Mouse (Mus musculus) brain, embryonic 14.5 days (tissue): ENCODE measurements around the gene Peli2.

Experiments
- CTCF ChIP-seq: fragments of 200-500 bp; IDR thresholded peaks from 2 replicates; pipeline ENCODE4 v1.5.1; 2012; ENCODE audit warnings: inconsistent platforms, mild to moderate bottlenecking, moderate library complexity, borderline replicate concordance; ENCODE audit not compliant: insufficient read depth, insufficient read length; ENCODE audit errors: extremely low read depth
- POLR2A ChIP-seq: fragments of 200-500 bp; IDR thresholded peaks from 2 replicates; pipeline ENCODE4 v1.6.1; 2012; ENCODE audit warnings: mild to moderate bottlenecking, inconsistent platforms, borderline replicate concordance; ENCODE audit not compliant: poor library complexity, insufficient read depth, insufficient read length, severe bottlenecking; ENCODE audit errors: extremely low read depth

DNA sequence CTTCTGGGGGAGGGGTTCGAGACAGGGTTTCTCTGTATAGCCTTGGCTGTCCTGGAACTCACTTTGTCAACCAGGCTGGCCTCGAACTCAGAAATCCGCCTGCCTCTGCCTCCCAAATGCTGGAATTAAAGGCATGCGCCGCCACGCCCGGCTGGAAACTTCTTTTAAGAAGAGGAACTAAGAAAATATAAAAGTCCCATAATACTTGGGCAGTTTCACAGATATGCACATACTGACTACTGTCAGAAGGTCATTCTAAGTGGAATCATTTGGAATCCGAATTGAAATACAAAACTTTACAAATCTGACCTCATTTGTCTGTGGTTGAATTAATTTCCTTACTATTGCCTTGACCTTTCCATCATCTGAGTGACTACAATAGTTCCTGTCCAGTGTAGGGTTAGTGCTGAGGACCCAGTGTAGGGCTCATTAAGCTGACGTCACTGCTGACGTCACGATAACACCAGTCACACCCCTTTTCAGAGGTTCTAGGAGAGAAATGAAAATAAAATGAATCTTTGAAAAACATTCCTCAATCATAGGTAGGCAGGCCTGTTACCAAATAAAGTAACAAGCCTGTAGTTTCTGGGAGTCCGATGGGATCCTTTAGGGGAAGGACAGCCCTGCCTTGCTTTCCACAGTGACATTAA lies 209.2 kb downstream of the Peli2 start:
- TF ChIP-seq CTCF = no peak
- TF ChIP-seq POLR2A = no peak
